Mouse (Mus musculus): ENCODE measurements around the gene Cbx4.

Gene Cbx4

DNA sequence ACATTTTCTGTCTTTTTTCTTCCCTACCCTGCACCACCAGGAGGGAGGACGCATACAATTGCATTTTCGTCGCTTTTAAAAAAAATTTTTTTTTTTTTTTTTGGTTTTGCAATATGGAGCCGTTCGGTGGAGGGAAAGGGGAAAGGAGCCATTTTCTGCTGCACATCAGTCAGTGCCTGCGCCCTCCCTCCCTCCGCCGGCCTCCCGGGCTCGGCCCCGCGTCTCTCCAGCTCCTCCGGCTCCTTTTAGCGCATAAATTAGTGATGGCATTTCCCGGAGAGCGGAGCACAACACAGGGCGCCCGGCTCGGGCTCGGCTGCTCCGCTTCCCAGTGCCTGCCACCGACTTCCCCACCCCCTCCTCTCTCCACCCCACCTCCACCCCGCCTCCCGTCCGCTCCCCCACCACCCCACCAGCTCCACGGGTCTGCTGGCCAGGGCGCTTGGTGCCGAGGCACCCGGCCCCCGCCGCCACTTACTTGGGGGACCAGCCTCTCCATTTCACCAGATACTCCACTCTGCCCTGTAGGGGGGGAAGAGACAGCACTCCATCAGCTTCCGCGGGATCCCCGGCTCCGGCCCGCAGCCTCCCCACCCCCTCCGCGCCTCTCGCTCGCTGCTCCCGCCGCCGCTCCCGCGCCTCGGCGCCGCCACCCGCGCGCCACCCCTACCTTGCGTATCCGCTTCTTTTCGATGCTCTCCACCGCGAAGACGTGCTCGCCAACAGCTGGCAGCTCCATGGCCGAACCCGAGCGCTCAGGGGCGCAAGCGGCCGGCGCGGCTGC lies 550 bp downstream of the Cbx4 start:
- no peak for DNase-seq (ENCODE audit: low read depth, low spot score)

DNA sequence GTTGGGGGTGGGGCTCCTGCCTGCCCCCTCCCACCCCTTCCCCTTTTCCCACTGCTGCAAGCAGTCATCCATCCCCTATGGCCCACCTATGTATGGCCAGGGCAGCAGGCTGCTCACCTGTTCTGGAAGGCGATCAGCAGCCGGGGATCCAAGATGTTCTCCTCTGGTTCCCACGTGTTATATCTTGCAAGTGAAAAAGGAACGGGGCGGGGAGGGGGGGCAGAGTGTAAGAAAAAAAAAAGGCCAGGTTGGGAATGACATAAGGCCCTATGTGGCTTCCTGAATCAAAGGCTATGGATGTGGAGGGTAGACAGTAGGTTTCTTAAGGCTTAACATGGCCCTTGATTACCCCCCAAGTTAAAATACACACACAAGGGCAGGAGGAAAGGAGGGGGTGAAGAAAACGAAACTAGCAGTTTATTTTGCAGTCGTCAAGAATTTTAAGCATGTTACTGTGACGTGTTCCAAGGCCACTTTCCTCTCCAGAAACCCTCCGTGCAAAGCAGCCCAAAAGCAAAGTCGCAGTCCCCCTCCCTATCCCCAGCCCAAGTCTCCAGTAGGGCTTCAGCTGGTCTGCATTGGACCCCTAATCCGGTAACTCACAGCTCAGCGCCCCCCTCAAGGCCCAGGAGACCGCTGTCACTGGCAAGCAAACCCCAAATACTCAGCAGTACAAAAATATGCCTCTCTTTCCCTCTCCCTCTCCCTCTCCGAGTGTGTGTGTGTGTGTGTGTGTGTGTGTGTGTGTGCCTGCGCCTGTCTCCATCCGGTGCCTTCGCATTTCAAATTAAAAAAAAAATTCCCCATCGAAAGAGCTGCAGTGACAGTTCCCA lies 1.4 kb downstream of the Cbx4 start:
- DNase-seq (ENCODE audit: low read depth, low spot score): no peak

DNA sequence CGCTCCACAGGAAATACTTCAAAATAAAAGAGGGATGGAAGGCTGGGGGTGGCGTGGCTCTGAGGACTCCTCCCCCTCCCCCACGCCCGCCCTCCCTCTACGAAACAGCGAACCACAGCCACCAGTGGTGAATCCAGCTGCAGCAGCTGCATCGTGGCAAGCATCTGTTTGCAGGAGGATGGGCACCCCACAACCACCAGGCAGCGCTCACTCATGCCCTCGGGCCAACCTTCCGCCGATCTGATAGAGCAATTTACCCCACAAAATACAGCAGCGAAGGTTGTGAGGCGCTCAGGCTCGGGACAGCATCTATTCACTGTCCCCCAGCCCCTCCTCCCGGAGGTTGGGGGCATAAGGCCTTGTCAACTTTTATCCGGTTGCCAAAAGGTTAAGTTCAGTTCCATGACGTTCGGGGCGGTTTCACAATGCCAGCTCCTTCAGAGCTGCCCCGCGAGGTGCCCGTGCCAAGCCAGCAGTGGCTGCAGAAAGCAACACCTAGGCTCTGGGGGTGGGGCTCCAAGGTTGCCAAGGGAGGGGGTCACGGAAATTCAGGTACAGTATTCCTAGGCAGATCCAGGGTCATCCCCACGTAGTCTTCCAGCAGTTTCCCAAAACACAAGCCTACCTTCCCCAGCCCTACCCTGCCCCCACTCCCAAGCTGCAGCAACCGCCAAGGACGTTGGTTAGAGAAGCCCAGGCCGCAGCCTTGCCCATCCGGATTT lies 2.1 kb downstream of the Cbx4 start:
- DNase-seq (ENCODE audit: low read depth, low spot score): no peak

DNA sequence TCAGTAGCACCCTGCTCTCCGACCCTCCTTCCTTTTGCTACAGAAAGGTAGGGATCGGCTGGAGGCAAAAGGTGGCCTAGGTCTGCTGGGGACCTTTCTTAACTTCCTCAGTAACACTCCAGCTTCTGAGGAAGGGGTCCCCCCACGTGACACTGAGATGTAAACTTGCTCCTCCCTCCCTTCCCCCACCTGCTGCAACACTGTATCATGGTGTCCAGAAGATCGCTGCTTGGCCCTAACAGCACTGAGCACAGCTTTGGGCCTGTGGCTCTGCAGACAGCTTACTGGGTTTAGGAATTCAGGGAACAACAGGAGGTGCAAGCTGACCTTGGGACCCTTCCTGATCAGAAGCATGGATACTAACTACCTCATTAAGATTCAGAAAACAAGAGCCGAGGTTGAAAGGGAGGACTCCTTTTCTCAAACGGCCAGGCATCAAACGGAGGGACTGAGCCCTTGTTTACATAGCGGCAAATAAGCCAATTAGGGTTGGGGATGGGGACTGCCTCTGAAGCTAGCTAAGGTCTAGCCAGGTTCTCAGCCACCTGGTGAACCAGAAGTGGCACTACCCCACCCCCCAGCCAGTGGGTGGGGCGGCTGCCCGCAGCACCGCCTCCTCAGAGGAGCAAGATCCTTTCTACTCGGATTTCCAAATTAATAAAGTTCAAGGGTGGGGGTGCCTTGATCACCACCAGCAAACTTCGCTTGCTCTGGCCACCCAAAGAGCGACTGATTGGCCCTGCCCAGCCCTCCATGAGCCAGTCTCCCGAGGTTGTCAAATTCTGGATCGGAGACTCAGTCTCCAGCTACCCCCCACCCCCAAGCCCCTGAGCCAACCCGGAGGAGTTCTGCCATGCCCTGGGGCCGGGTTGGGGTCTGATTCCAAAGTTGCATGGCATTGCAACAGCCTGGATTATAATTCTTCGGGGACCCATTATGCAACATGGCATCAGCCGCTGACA lies 3.1 kb downstream of the Cbx4 start:
- DNase-seq (ENCODE audit: low read depth, low spot score): no peak

DNA sequence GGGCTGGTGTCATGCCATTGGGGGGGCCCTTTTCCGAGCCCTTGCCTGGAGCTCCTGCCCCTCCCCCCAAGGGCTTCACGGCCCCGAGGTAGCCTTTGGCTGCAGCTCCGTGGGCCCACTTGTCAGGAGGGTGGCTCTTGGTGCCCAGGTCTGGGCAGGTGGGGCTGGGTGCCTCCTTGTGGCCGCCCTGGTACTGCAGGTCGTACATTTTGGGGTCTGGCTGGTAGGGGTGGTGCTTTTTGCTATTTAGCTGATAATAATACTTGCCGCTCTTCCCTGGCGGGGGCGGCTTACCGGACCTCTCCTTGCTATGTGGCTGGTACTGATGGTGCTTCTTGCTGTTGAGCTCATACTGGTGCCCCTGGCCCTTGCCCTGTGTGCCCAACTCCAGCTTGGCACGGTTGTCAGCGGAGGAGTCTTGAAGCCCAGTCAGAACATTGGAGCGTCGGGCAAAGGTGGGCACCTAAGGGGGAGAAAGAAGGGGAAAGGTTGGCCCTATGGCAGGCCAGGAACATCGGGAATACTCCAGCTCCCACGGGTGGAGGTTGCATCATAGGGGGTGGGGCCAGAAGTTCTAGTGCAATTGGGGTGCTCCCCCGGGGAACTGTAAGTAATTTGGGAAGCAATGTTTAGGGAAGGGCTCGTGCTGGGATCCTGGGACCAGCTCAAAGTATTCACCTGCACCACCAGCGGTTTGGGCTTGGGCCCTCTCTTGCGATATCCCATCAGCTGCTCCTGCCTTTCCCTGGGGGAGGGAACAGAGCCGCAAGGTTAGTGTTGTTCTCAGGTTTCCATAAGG lies 4.0 kb downstream of the Cbx4 start:
- DNase-seq (ENCODE audit: low read depth, low spot score): no peak

DNA sequence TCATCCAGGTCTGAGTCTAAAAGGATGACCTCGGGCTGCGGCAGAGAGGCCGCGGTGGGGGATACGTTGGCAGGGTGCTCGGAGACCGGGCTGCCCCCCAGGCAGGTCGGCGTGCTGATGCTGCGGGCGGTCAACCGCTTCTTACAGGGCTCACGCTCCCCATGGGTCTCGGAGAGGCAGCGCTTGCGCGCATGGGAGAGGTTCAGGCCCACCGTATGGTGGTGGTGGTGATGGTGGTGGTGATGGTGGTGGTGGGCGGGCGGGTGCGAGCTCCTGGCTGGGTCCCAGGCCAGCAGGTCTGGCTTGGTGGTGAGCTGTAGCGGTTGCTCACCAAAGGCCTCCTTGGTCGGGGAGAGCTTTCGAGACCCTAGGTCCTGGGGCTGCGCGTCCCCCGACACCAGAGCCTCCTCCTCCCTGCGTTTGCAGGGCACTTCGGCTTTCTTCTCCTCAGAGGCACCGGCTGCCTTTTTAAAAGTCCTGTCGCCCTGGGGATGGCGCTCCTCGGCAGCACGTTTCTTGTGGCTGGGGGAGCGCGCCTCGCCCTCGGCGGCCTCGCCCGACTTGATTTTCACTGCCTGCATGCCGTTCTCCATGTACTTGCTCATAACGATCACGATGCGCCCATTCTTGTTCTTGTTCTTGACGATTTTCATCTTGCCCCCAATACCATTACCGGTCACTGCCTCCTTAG lies 4.7 kb downstream of the Cbx4 start:
- DNase-seq (ENCODE audit: low read depth, low spot score): no peak

DNA sequence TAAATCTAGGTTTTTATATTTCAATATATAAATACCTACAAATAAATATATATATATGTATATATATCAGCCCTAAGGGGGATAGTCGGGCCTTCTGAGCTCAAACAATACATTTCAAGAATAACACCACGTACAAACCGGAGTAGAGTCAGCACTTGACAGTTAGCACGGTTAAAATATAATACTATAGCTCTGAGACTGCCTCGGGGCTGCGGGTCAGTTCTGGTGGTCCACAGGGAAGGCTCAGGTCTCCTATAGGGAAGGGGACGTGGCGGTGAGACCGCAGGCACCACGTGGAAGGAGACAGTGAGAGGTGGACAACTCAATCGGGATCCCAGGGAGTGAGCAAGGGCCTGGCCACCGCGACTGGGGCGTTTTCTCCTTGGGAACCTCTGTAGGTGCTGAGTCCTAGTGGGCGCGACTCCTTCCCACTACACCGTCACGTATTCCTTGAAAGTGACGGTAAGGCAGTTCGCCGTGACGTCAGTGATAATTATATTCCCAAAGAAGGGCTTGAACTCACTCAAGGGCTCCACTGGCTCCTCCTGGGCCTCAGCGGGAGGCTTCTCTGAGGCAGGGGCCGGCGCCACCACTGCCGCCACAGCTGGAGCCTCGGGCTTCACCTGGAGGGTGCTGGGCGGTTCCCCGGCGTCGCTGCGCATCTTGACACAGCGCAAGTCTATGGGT lies 5.4 kb downstream of the Cbx4 start:
- DNase-seq (ENCODE audit: low read depth, low spot score): no peak

DNA sequence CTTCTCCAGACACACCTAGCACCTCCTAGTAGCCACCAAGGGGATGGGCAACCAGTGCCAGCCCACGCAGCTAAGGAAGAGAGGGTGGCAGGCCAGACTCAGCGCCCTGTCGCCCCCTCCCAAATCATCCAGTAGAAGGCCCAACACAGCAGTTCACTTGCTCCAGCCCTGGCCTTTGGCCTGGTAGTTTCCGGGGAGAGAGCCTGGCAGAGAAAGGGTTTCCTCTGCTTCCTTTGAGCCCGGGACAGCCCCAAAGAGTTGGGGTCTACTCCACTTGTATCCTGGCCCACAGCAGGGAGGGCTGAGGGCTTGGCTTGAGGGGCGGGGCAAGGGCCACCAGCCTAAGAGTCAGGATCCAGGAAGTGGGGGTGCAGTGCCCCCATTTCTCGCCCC lies 6.6 kb downstream of the Cbx4 start:
- DNase-seq (ENCODE audit: low read depth, low spot score): no peak

DNA sequence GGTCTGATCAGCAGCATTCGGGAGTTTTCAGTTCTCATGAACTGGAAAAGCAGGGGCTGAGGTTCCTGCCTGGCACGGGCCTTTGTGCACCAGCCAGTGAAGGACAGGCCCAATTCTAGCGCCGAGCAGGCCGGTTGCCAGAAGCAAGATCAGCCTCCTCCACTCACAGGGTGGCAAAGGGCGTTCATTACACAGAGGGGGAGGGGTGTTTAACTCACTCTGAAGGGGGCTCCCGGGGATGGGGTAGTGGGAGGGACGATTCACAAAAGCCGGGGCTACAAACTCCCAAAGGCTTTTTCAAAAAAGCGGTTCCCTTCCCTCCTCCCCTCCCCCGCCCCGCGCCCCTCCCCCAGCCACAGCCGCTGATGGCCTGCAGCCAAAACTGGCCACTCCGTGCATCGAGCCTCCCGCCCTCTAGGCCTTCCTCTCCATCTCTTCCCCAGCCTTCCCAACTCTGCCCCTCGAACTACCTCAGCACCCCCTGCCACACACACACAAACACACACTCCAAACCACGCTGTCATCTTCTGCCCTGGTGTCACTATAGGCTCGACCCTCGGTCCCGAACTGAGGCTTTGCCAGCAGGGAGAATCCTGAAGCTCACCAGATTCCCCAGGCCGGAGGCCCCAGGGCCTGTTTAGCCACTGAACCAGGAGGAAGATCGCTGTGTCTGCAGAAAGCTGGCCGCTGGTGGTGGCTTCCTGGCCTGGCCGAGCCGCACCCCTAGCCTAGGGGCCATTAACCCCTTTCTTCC lies 7.2 kb downstream of the Cbx4 start:
- no peak for DNase-seq (ENCODE audit: low read depth, low spot score)

DNA sequence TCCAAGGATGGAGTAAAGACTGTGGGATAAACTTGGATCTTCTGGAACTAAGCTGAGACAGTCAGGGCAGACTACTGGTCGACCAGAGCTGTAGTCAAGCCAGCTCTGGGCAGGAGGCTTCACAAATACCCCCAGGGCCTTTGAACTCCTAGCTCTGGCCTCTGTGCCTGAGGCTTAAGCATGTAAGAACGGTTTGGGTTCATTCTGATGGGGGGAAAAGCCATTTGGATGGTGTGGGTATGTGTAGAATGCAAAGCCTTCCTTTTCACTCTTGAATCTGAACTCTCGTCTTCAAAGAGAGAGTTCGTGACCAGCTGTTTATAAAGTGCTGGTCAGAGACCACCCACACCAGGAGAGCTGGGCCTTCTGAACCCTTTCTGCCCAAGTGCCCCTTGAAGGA lies 8.3 kb downstream of the Cbx4 start:
- no peak for DNase-seq (ENCODE audit: low read depth, low spot score)

DNA sequence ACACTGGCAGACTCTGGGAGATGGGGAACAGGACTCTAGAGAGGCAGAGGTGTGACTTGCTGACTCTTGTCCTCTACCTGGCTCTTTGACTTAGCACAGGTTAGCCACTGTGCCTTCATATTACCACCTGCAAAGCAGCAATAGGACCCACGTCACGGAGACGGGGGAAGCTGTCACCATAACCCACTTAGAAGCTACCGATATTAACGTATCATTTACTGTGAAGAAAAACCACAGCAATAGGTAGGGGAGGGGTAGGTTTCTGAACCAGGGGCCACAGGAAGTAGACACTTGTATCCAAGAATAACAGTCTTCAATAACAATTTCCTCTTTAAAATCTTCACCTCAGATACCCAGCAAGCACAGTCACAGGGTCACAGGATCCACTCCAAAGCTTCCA lies 10.2 kb downstream of the Cbx4 start:
- DNase-seq (ENCODE audit: low read depth, low spot score): no peak

DNA sequence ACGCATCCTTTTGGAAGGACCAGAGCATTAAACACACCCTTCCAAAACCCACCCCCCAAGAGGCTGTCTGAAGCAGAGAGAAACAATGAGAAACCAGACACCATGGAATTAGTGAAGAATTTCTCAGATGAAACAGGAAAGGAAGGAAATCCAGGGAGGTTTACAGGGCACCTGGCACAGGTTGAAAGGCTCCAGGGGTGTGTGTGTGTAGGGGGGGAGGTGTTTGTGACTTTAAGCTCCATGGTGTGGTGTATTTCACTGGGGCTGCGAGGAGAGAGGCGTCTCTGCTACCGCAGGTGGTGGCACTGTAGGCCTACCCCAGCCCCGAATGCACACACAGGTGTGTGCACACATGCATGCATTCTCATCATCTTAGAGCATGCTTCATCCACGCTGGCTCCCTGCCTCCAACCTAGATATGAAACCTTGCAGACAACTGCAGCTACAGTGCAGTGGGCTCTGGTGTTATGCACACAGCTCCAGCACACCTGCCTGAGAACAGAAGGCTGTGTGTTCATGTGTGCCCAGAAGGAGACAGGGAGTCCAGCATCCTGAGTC lies 12.1 kb downstream of the Cbx4 start:
- no peak for DNase-seq (ENCODE audit: low read depth, low spot score)

DNA sequence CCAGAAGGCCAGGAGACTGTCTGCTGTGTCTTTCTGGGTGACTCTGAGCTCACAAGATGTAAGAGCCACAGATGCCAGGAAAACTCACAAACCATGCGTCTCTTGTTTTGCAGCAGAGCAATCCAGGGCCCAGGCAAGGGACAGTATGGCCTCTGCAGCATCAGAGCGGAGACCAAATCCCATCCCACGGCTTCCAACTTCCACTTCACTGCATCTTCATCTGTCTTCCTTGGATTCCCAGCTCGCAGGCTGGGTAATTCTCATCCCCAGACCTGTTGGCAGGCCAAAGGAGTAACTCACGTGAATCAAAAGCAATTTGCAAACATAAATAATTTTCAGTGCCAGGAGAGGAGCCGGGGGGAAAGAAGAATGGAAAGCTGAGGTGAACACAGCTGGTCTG lies 13.0 kb downstream of the Cbx4 start:
- no peak for DNase-seq (ENCODE audit: low read depth, low spot score)

DNA sequence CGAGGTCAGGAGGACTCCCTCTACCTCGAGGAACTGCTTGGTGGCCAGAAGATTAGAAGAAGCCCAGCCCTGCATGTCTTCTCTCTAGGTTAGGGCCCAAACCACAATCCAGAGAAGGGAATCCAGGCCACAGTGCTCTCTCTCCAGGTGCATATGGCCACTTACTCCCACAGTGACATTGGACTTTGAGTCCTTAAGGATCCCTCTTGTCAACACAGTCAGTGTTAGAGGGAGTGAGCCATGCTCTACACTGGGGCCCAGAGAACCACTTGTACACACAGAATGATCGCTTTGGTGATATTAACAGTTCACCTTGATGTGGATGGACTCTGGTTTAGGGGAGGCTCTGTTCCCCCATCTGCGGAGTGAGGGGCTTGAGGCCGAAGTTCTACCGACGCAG lies 13.8 kb downstream of the Cbx4 start:
- DNase-seq (ENCODE audit: low read depth, low spot score): no peak

DNA sequence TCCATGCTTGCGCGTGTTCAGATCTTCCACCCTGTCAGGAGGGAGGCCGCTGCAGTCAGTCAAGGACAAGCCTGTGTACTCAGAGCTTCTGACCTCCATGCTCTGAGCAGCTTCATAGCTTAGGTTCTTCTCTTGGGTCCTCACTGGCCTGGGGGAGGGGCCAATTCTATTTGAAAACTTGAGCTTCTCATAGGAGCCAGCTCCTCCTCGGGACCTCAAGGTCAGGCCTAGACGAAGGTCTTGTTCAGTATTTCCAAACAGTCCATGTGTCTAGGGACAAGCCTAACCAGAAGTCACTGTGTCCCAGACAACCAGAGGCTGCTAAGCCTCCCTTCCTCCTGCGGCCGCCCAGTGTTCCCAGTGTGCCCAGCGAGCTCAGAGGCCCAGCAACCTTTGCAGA lies 19.2 kb downstream of the Cbx4 start:
- no peak for DNase-seq (ENCODE audit: low read depth, low spot score)

DNA sequence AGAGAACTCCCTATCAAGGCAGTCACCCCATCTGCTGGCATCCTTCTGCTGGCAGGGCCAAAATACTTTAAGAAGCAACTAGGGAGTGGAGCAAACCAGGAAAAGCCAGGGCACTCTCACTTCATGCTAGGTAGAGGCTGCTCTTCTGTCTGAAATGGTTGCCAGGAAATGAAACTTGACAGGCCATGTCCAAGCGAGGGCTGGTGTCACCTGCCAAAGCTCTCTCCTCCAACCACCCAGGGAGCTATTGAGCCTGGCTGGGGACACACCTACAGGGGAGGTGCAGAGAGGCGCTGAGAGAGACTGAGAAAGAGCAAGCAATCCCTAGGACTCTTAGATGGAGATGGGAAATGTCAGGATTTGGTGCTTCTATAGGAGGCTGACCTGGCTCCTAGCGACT lies 26.8 kb downstream of the Cbx4 start:
- DNase-seq (ENCODE audit: low read depth, low spot score): no peak

DNA sequence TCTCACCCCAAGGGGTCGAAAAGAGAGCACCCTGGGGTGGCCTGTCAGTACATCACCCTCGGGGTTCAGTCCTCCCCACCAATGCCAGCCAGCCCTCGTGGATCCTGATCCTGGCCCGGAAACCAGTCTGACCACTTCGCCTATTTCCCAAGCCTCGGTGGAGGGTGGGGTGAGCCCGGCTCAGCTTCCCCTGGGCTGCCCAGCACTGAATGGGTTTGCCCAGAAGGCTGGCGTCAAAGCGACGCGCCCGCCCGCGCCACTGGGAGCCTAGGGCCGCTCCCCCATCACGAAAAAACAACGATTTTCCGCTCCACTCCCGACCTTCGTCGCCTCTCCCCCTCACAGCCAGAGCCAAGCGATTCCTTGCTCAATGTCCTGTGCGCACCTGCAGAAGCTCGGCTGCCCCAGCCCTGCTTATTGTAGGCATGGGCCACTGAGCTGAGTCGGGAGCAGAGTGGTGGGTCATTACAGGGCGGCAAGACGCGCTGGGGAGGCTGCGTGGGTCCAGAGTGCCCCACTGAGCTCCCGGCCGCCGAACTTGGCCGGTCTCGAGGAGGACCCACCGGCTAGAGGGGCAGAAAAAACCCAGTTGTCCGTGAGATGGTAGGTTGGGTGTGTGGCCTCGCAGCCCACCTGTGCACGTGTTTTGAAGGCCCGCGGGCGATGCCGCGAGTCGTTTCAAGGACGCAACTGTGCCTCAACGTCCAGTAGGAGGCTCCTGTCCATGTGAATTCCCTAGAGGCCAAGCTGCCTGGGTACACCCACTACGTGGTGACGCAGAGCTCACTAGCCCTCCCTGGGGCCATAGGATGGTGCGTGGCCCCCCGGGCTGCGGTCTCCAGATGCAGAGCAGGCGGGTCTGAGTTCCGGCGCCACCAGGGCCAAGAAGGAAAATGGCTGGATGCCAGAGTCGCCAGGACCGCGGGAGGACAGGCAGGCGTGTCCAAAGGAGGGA lies 27.7 kb downstream of the Cbx4 start:
- no peak for DNase-seq (ENCODE audit: low read depth, low spot score)
